Mouse (Mus musculus): ENCODE results near the gene Maob.

GRCm38 (mm10) chrX:16841443-16841842, 24.3 kb upstream of the Maob start:
- no peak for TF ChIP-seq USF2 (IDR thresholded peaks at IDR 0.05; ENCODE audit: borderline replicate concordance in 1 of 2, insufficient read depth in 1 of 2, low read depth in 1 of 2, low read length in 2 of 2)
- no peak for TF ChIP-seq EP300 (IDR thresholded peaks at IDR 0.05; ENCODE audit: low read depth in 1 of 2, low read length in 2 of 2)
- no peak for TF ChIP-seq CTCF (IDR thresholded peaks at IDR 0.05 in 2 of 3, conservative IDR thresholded peaks at IDR 0.05 in 1 of 3; ENCODE audit: control insufficient read depth in 1 of 3, insufficient read depth in 1 of 3, low read depth in 2 of 3, low read length in 3 of 3, poor library complexity in 1 of 3, severe bottlenecking in 1 of 3)
- no peak for TF ChIP-seq MAFK (IDR thresholded peaks at IDR 0.05; ENCODE audit: borderline replicate concordance, low read depth, low read length)
- no peak for TF ChIP-seq GABPA (IDR thresholded peaks at IDR 0.05; ENCODE audit: low read depth, low read length)
